Mouse (Mus musculus) kidney, postnatal 25 days (tissue): ENCODE data around the gene Sowahd.
"Not testable (repeated sequence)": the region's sequence is repeated elsewhere in the genome, so short reads cannot be mapped to it uniquely, and the experiment has no call there.

Experiments
- DNase-seq, 2 experiments: peaks; one replicate each; pipeline ENCODE4 v3.0.0; 2021; ENCODE audit warnings: mixed read lengths in 2 of 2

Sowahd gene

DNA sequence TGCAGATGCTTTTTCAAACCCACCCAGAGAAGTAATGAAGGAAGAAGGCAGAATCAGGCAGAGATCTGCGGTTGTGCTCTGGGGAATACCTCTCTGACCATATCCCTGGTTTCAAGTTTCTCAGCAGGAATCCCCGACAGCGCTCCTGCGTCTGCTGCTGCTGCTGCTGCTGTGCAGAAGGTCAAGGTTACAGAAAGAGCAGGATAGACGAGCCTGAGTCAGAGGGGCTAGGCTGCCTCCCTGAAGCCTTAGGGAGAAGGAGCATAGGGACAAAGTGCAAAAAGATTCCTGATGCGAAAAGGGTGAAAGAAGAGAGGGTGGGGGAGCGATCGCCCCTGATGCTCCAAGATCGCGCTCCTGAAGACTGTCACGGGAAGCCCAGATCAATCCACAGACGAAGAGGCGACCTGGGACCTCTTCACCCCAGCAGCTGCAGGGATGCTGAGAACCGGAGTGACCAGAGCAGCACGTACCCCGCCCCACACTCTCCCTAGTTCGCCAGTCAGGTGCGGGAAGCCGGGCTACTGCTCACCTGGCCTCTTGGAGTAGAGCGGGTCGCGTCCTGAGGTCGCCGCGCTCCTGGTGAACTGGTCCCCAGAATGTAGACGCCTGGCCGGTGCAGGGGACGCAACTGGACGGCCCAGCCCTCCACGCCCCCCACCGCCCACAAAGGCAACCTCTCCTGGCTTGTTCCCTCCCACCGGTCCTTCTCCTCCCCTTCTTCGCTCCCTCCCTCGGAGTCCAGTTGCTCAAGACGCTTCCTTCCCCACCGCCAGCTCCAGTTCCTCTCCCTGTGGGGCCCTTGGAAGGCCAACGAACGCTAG lies at the start of gene Sowahd:
TSS of gene Sowahd (plus strand) at position 780 of the 824 bp plus-strand sequence.
- DNase-seq, result peak in 1 of 2 experiments; percentile 37

DNA sequence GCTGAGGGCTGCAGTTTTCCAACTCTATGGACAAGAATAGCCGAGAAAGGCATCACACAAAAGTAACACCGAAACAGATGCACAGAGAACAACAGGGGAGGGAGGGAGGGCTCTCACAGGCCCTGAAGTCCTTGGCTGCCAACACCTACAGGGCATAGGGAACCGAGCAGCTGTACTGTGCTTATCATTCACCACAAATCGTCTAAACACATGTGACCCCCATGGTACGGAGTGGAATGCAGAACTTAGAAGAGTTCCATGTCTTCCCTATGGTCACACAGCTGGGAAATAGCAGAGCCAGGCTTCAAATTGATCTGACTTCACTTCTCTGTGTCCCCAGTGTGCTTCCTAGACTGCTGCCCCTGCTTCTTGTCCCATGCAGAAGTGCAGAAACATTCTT lies 34.8 kb upstream of the Sowahd start:
- DNase-seq, result no peak

DNA sequence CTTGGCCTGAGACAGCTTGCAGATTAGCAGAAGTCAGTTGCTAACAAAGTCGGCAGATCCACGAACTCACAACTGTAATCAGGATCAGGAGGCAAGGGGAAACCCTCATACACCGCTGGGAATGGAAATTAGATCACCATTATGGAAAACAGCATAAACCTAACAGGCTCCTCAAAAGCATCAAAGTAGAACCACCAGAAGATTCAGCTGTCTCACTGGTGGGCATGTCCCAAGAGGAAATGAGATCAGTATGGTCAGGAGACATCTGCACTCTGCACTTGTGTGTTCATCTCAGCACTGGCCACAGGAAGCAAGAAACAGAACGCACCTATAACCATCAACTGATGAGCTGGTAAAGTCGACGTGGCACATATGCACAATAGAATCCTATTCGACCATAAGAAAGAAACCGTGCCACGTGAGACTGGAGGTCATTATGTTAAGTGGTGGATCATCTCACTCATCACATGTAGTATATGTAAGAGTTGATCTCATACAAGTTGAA lies 30.4 kb upstream of the Sowahd start:
- DNase-seq, result no peak

DNA sequence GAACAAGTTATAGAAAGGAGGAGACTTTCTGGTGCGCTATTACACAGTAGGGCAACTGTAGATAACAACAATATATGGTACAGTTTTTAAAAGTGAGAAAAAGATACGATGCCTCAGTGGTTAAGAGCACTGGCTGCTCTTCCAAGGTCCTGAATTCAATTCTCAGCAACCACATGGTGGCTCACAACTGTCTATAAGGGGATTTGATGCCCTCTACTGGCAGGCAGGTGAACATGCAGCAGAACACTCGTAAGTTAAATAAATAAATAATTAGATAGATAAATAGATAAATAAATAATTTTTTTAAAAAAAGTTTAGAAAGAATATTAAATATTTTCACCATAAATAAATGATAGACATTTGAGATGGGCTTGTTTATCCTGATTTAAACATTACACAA lies 29.6 kb upstream of the Sowahd start:
- DNase-seq, result no peak

DNA sequence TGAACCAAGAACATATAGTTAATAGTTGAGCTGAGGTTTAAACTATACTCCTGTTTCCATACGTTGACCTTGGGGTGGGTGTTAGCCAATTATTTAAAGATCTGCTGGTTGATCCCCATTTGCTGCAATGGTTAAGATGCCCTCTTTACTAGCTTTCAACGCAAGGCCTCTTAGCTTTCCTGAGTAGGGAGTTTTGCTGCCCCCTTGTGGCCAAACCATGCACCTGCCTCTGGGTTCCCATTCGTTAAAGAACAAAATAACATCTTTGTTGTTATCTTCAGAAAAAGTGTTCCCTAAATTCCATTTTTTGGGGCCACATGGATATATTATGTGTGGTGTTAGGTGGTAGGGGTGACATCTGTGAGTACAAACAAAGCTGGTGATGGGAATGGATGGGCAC lies 26.0 kb upstream of the Sowahd start:
- peak; percentile 53 to 67 for DNase-seq

DNA sequence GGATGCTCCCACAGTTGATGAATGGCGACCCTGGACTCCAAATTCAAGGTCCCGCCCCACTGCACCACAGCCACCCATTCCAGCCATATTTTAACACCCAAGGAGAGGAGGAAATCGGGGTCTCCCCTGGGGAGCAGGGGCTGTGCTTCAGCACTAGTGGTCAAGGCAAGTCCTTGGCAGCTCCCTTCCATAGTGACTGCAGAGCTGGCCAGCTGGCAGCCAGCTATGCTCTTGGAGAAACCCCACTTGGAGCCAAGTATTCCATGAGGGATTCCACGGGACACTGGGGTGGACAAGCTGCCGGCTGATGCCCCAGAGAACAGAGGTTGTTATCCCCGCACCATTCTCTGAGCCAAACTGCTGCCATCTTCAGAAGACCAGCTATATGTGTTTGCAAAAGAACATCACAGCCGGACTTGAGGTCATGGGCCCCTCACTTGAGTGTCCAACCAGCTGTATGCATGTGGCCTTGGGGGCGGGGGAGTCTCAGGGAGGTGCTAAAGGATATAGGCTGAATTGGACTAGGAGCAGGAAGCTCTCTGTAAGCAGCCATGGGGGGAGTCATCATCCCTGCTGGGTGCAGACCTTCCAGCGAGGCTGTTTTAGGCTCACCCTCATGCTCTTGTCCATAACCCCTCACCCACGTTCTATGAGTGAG lies 24.9 kb upstream of the Sowahd start:
- no peak for DNase-seq

DNA sequence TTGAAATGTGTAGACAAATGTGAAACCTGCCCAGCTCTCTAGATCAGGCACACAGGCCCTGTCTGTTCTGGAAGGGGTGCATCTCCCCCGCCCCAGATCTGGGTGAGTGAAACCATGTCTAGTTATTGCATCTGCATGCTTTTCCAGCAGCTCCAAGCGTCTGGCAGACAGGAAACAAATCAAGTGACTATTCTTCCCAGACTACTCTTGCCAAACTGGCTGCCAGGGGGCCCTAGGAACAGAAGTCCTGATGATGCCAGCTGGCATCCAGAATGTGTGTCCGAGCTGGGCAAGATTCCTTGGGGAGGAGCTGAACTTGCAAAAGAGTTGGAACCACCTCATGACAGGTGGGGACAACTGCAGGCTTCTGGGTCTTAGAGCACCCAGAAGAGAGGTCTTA lies 20.3 kb upstream of the Sowahd start:
- no peak for DNase-seq

DNA sequence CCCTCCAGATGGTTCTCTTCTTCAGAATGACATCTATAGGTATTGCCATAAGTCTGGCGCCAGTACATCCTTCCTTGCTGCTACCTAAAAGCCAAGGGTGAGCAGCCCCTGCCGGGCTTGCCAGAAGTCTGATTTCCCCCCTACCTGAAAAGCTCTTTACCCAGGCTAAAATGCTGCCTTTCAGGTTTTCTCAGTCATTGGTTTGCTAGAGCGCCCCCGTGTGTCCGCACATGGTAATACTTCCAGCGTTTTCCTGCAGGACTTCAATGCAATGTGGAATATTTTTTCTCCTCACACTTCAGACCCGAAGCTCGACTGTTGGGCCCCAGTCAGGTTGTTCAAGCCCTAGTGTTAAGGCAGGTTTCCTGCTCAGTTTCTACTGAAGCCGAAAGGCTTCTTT lies 5.9 kb upstream of the Sowahd start:
- peak; percentile 40 to 60 for DNase-seq

DNA sequence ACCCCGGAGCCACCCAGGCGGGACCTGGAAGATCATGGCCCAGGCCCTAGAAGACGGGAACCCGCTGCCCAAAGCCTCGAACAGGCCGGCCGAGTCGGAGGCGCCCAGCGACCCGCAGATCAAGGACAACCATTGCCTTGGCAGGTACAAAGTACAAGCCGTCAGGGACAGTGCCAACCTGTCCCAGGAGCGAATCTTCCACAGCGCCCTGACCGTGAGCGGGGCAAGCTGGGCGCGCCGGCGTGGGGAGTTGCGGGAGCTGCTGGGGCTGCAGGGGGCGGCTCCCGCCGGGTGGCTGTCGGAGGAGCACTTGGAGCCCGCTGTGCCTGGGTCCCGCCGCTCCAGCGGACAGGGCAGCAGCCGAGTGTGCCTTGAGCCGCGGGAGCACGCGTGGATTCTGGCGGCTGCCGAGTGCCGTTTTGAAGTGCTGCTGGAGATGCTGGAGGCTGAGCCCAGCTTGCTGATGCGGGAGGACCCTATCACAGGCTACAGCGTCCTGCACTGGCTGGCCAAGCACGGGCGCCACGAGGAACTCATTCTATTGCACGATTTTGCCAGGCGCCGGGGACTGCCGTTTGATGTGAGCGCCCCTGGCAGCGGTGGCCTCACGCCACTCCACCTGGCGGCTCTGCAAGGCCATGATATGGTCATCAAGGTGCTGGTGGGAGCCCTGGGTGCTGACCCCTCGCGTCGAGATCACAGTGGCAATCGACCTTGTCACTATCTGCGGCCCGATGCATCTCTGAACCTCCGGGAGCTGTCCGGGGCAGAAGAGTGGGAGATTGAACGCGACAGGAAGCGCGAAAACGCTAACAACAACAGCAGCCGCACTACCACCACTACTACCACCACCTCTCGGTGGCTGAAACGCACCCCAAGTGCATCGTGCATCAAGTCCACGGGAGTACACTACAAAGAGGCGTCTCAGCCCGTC lies 512 bp downstream of the Sowahd start:
- DNase-seq, result peak; percentile 1 to 40

DNA sequence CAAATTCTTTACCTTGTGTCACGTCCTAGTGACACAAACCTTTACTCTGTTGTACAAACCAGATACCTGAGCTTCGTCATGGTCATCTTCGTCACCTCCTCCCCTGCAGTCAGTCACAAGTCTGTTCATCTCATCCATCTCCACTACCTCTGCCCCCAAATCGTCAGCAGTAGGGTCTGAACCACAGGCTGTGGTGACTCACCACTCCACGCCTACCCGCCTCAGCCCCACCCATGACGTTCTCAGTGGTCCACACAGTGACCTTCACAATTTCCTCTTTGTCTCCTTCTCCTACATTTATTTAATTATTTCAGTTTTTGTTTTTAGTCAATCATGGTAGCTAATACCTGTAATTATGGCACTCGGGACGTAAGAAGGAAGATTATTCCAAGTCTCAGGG lies 15.3 kb downstream of the Sowahd start:
- no peak for DNase-seq

DNA sequence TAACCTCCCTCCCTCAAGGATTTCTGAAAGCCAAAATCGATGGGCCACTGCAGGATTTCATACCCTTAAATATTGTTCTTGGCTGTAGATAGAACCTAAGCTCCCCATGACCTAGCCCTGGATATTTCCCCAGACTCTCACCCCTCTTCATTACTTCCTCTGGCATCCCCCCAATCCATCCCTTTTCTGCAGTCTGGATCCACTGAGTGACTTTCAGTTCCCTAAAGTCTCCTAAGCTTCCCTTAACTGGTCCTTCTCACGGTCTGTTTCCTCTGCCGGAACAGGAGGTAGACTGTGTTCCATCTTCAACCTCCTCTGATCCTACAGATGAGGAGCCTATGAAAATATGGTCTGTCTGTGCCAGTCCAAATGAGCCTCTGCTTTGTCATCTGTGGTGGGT lies 18.7 kb downstream of the Sowahd start:
- DNase-seq, result no peak

DNA sequence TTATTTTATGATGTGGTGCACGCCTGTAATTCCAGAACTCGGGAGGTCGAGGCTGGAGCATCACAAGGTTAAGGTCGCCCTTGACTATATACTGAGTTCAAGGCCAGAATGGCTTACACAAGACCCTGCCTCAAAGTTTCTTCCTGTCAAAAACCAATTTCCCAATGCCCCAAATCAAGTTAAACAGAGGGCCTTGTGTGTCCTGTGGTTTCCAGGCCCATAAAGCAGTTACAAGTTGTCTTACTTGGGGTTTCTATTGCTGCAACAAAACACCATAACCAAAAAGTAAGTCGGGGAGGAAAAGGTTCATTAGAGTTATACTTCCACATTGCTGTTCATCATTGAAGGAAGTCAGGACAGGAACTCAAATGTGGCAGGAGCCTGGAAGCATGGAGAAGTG lies 20.1 kb downstream of the Sowahd start:
- no peak for DNase-seq

DNA sequence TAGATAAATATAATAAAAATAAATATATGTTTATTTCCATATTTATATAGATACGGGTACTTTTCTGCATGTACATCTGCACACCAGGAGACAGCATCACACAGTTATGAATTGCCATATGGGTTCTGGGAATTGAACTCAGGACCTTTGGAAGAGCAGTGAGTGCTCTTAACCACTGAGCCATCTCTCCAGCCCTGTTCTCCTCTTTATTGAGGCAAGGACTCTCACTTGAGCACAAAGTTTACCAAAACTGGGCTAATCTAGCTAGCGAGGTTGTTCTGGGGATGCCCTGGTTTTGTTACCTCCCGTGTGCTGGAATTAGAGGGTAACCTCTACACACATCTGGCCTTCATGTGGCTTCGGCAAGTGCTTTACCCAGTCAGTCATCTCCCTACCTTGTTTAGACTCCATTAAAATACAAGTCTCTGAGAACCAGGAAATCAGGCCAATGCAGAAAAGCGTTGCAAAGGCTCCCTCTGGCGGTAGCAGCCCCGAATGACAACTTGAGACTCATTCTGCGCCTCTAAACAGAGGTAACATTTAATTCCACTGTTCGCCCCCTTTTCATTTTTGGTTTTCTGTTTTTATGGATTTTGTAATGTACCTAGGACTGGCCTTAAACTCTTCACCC lies 25.7 kb downstream of the Sowahd start:
- DNase-seq, result peak; percentile 48 to 64

DNA sequence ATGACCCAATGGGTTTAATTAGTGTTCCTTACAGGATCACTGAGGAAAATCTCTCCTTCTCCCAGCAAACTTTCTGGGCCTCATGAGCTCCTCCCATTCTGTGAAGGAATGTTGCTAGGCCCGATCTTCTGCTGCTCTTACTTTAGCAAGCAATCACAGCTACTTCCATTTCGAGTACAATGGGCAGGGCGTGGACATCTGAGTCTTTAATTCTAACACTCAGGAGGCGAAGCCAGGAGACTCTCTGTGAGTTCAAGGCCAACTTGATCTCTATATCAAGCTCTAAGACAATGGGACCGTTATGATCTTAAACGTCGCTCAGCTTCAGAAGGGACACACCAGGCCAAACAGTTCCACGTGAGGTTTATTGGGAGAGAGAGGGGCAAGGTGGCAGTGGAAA lies 28.0 kb downstream of the Sowahd start:
- no peak for DNase-seq

DNA sequence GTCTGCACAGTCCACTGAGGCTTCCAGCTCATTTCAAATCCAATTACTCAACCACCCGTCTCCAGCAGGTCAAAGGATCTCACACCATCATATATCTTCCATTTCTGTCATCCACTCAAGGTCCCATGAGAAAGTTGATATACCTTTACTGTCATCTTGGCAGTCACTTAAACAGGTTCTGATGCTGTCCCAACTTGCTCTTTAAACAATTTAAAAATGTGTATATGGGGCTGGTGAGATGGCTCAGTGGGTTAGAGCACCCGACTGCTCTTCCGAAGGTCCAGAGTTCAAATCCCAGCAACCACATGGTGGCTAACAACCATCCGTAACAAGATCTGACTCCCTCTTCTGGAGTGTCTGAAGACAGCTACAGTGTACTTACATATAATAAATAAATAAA lies 31.7 kb downstream of the Sowahd start:
- not testable (repeated sequence) for DNase-seq

DNA sequence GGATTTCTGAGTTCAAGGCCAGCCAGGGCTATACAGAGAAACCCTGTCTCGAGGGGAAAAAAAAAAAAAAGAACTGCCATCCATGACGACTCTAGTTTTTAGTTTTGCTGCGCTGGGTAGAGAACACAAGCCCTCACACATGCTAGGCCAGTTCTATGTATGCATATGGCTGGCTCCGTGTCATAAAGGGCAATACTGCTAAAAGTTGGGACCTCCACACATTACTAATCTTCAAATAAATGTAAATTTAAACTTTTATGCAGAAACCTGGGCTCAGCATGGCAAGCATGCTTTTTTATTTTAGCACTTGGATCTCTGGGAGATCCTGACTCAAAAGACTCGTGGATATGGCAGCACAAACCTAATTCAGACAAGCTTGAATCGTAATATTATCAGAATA lies 32.5 kb downstream of the Sowahd start:
- no peak for DNase-seq

DNA sequence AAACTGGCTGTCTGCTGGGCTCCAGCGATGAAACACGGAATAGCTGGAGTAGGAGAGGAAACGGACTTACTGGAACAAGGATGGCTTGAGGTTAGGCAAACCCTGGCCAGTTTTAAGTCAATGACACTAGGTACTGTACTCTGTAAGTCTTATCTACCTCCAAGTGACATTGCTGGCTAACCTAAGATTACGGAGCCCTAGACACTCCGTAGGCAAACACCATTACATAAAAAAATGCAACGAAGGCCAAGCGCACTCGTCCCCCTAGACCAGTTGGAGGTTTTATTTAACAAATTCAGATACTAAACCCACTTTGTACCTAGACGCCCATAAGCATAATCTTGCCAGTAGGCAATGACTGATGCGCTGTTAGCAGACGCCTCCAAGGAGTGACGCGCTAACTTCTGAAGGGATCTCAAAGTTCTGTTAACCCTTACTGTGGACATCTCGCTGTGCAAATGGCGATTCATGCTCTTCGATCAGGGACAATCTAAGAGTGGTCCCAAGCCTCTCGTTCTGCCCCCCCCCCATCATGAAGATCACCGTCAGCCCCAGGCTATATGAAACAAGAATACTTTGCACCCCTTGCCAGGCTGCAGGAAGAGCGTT lies 35.8 kb downstream of the Sowahd start:
- no peak for DNase-seq

DNA sequence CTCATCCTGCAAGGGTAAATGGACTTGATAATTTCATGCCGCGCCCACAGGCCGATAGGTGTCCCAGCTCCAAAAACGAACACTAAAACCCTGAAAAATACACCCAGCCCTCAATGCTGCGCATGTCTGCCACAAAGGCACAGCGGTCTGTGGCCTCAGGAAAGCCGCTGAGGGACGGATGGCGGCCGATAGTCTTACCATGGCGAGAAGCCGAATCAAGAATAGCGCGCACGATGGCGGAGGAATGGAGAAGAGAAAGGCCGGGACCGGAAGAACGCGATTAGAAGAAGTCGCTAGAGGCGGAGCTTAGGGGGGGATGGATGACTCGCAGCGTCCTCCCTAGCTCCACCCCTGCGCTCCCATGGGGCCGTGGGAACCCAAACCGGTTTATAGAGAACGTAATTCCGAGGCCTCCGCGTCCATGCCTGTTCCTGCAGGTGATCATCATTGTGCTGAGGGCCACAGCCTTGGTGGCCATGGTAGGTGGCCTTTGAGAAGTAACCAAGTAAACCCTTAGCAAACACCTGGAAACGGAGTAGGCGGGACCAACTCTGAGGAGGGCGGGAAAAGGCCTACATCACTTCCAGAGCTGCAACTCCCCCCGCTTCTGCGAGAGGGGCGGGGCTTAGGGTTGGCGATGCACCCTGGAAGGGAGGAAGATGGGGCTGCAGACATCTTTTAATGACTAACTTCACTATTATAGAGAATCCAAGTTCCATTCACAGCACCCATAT lies 36.4 kb downstream of the Sowahd start, which contains the start of gene Rpl39:
TSS of gene Rpl39 (minus strand) at position 476 of the 734 bp plus-strand sequence.
- peak; percentile 88 to 94 for DNase-seq

DNA sequence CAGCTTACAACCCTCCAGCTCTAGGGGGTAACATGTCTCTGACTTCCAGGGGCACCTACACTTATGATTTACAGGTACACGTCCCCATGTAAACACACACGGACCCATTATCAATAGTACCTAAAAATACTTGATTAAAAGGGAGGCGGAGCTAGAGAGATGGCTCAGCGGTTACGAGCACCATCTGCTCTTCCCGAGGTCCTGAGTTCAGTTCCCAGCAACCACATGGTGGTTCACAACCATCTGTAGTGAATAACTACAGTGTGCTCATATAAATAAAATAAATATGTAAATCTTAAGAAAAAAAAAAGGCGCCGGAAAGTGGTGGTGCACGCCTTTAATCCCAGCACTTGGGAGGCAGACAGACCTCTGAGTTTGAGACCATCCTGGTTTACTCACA lies 37.0 kb downstream of the Sowahd start:
- peak in 1 of 2 experiments; percentile 32 for DNase-seq

DNA sequence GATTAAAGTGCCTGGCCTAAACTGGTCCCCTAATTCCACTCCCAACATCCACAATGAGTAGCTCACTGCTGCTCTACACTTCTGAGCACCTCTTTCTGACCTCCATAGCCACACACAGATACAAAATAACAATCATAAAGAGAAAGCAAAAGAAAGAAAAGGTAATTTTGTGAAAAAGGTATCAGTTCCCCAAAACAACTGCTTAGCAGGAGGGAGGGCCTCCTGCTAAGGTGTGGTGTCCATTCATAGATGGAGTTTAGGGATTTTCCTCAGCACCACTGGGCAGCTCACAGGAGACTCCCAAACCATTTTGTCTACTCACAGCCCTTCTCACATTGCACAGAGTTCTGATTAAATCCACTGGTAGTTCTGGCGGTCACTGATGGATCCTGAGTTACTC lies 40.1 kb downstream of the Sowahd start:
- no peak for DNase-seq

DNA sequence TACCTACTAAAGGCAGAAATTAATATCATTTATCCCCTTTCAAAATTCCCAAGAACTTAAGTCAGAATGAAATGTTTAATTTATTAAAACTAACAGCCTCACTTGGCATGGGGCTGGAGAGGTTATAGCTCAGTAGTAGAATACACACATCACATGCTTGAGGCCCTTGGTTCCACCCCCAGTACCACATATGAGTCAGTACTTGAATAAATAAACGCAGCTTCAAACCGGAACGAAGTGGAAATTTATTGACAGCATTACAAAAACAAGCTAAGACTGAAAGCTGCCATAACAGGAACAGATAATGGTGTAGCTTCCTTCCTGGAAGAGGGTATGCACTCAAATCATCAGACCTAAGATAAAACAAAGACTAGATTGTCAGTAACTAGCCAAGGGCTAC lies 42.8 kb downstream of the Sowahd start:
- DNase-seq, result no peak
